Mouse (Mus musculus) ES-E14 (cell line): ENCODE data around the gene Aldh16a1. TPM values are rescaled to one million over a fixed set of nuclear protein-coding genes. Genes with fewer than 3 reads are reported as not detected.

ENCODE experiments used
- DNase-seq: peaks from one replicate; pipeline ENCODE4 v3.0.0-alpha.2; 2013; ENCODE audit warnings: low read depth, low spot score
- H3K27ac ChIP-seq: 2 replicates; pipeline ENCODE4 v1.5.1; 2012; ENCODE audit warnings: low read depth, mild to moderate bottlenecking, low read length, moderate library complexity, mixed read lengths; ENCODE audit not compliant: poor library complexity, insufficient read depth, severe bottlenecking
- H3K36me3 ChIP-seq: 2 replicates; pipeline ENCODE4 v1.6.1; 2012; ENCODE audit warnings: mild to moderate bottlenecking, low read length, moderate library complexity, mixed read lengths; ENCODE audit not compliant: control insufficient read depth, poor library complexity, insufficient read depth, severe bottlenecking
- H3K4me1 ChIP-seq, 2 experiments: fragments of 150-350 bp in 1 of 2; sonication (generic) in 1 of 2; 2 replicates each; pipeline ENCODE4 v1.6.1; 2012; ENCODE audit warnings: low read length in 2 of 2, mild to moderate bottlenecking in 1 of 2, mixed read lengths in 1 of 2; ENCODE audit not compliant: control insufficient read depth in 2 of 2, insufficient read depth in 2 of 2, poor library complexity in 1 of 2
- H3K4me3 ChIP-seq, 2 experiments: fragments of 150-350 bp in 1 of 2; sonication (generic) in 1 of 2; 2 replicates each; pipeline ENCODE4 v1.5.1; 2012; ENCODE audit warnings: low read length in 2 of 2, low read depth in 1 of 2, mild to moderate bottlenecking in 1 of 2, mixed read lengths in 1 of 2; ENCODE audit not compliant: insufficient read depth in 1 of 2, poor library complexity in 1 of 2, severe bottlenecking in 1 of 2
- H3K9ac ChIP-seq: 2 replicates; pipeline ENCODE4 v1.6.1; 2012; ENCODE audit warnings: low read depth, mild to moderate bottlenecking, low read length, mixed read lengths; ENCODE audit not compliant: poor library complexity, insufficient read depth, severe bottlenecking
- H3K9me3 ChIP-seq: fragments of 150-350 bp; sonication (generic); 2 replicates; pipeline ENCODE4 v1.6.1; 2012; ENCODE audit warnings: low read depth, mild to moderate bottlenecking, low read length; ENCODE audit not compliant: control insufficient read depth, insufficient read depth
- CHD2 ChIP-seq: IDR thresholded peaks from 2 replicates; pipeline ENCODE4 v1.6.1; 2014; ENCODE audit warnings: mild to moderate bottlenecking, low read depth, low read length, inconsistent platforms
- HCFC1 ChIP-seq: IDR thresholded peaks from 2 replicates; pipeline ENCODE4 v1.6.1; 2012; ENCODE audit warnings: low read length, inconsistent platforms, borderline replicate concordance; ENCODE audit not compliant: insufficient read depth
- MAFK ChIP-seq: IDR thresholded peaks from 2 replicates; pipeline ENCODE4 v1.6.1; 2014; ENCODE audit warnings: mild to moderate bottlenecking, low read depth, low read length, inconsistent platforms; ENCODE audit not compliant: insufficient read depth
- ZC3H11A ChIP-seq: IDR thresholded peaks from 2 replicates; pipeline ENCODE4 v1.6.1; 2012; ENCODE audit warnings: low read depth, mild to moderate bottlenecking, inconsistent platforms, low read length, borderline replicate concordance
- ZNF384 ChIP-seq: IDR thresholded peaks from 2 replicates; pipeline ENCODE4 v1.6.1; 2012; ENCODE audit warnings: low read depth, low read length, inconsistent platforms
- in situ Hi-C, 2 experiments: fragments of 600-800 bp; cut with MboI; formaldehyde crosslinking; loops; one replicate each; pipeline ENCODE4 v1.15.1; 2025; ENCODE audit warnings: low sequenced_read_pairs in 2 of 2, inconsistent platforms in 1 of 2; ENCODE audit not compliant: unreplicated experiment in 2 of 2
- total RNA-seq: library from RNA; depleted of rRNA; stranded (reverse); fragments of 300-350 nt; gene quantifications from 2 replicates; pipeline ENCODE4 v1.2.3, GENCODE M21; 2012

Aldh16a1 gene
- total RNA-seq, 1 experiment = 108 TPM

DNA sequence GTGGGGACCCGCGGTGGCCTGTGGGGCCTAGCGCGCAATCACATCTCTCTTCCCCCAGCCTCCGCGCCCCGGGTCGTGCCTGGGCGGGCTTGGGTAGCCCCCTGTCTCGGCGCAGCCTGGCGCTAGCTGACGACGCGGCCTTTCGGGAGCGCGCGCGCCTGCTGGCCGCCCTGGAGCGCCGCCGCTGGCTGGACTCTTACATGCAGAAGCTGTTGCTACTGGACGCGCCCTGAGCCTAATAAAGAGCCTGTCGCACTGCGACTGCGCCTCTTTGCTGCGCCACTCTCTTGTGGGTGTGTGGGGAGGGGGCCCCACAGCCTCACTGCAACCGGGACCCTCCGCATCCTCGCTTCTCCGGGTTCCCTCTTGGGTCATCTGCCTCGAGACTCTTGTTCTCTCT lies 27.2 kb upstream of the Aldh16a1 start:
- Histone ChIP-seq H3K36me3 (no peaks in the 10 kb centered on the region), H3K4me3 (peak overlapping the region; percentile 64 to 76)
- no peak for DNase-seq

DNA sequence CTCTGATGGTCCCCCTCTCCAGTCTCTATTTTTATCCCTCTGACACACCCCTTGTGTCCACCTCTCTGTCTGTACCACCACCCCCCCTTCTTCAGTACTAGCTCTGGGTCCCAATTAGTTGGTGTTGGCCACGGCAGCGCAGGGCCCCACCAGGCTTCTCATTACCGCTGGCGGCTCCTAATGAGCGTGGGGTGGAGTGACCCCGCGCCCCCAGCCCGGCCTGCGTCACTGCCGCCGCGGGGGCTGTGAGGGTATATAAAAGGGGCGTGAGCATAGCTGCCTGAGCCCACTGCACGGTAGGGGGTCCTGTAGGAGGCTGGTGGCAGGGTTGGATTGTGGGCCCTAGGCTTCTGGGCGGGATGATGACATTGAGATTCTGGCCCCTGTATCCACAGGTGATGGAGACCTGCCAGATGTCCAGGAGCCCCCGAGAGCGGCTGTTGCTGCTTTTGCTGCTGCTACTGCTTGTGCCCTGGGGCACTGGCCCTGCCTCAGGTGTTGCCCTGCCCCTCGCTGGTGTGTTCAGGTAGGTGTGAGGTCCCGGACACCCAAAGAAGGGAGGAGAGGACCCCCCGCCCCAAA lies 26.6 kb upstream of the Aldh16a1 start, which contains the start of gene Pth2:
Gene Pth2 (plus strand): TSS at position 100 of the 582 bp plus-strand sequence.
- Histone ChIP-seq H3K9ac (peak within 1 kb of the TSS; percentile 54; the same call in 1 of the 2 replicates), H3K4me3 (peak within 1 kb of the TSS; percentile 64 to 76)
- in situ Hi-C loops = no loop called here

More for the DNA sequence above, 27.2 kb upstream of the Aldh16a1 start:
- Histone ChIP-seq H3K9ac (peak overlapping the region; percentile 54; the same call in 1 of the 2 replicates), H3K27ac (no peak overlapping the region), H3K4me1 (peaks cover 0 to 15% of the 10 kb centered on the region in 2 experiments; a peak in 2 of 4 replicates), H3K9me3 (no peaks in the 10 kb centered on the region)
- in situ Hi-C loops = no loop called here
- TF ChIP-seq ZC3H11A = no peak
- no peak for TF ChIP-seq ZNF384
- no peak for TF ChIP-seq CHD2
- TF ChIP-seq MAFK = no peak
- TF ChIP-seq HCFC1 = no peak

DNA sequence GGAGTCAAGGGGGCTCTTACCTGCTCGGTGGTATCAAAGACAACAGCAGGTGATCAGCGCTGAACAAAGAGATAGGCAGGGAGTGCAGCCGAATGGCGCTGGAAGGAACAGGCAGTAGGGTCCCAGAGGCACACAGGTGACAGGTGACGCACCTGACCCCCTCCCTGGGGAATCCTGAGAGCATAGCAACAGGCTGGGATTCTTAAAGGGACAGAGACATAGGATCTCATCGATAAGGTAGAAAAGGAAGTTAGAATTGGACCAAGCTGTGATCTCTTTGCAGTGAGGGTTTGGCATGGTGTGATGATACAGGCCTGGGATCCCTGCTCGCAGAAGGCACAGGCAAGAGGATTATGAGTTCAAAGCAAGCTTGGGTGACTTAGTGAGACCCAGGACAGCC lies 25.1 kb upstream of the Aldh16a1 start, which contains the start of gene Gfy:
Gene Gfy (minus strand): TSS at position 101 of the 400 bp plus-strand sequence.
- no peak within 1 kb of the TSS for H3K4me3 ChIP-seq
- no peak within 1 kb of the TSS for H3K27ac ChIP-seq
- DNase-seq = no peak
- H3K9ac ChIP-seq = no peak within 1 kb of the TSS
- H3K9me3 ChIP-seq = no peaks in the 10 kb centered on the region
- H3K4me1 ChIP-seq = peaks cover 0 to 18% of the 10 kb centered on the region in 2 experiments; a peak in 2 of 4 replicates
- H3K36me3 ChIP-seq = no peaks in the 10 kb centered on the region
- in situ Hi-C loops = no loop called here
- no peak for TF ChIP-seq HCFC1
- no peak for TF ChIP-seq ZC3H11A
- TF ChIP-seq CHD2 = no peak
- TF ChIP-seq ZNF384 = no peak
- no peak for TF ChIP-seq MAFK

More for the DNA sequence above, 26.6 kb upstream of the Aldh16a1 start, which contains the start of gene Pth2:
- no peak for DNase-seq
- Histone ChIP-seq H3K4me1 (peaks cover 0 to 15% of the 10 kb centered on the region in 2 experiments; a peak in 2 of 4 replicates), H3K27ac (no peak within 1 kb of the TSS), H3K9me3 (no peaks in the 10 kb centered on the region), H3K36me3 (no peaks in the 10 kb centered on the region)
- TF ChIP-seq MAFK (no peak), ZNF384 (no peak), CHD2 (no peak), ZC3H11A (no peak), HCFC1 (no peak)

DNA sequence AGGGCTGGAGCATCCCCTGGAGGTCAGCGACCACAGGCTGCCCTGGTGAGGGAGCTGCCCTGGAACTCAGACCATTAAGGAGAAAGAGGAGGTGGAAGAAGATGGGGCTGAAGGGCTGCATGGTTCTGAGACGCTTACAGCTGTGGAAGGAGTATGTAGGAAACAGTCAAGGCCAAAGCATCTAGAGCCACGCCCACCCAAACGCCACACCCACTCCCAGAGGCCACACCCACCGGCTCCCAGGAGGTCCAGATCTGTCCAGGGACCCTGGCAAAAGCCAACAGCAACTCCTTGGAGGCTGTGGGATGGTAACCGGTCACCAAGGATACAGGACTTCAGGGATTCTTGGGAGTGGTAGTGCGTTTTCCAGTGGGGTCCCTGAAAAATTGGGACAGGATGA lies 24.2 kb upstream of the Aldh16a1 start:
- no peaks in the 10 kb centered on the region for H3K9me3 ChIP-seq
- in situ Hi-C loops = no loop called here
- DNase-seq = no peak
- no peaks in the 10 kb centered on the region for H3K36me3 ChIP-seq
- no peak overlapping the region for H3K9ac ChIP-seq
- no peak overlapping the region for H3K27ac ChIP-seq
- TF ChIP-seq HCFC1 (no peak), MAFK (no peak), ZNF384 (no peak), ZC3H11A (no peak), CHD2 (no peak)
- no peak overlapping the region for H3K4me3 ChIP-seq
- peaks cover 0 to 19% of the 10 kb centered on the region in 2 experiments; a peak in 2 of 4 replicates for H3K4me1 ChIP-seq

DNA sequence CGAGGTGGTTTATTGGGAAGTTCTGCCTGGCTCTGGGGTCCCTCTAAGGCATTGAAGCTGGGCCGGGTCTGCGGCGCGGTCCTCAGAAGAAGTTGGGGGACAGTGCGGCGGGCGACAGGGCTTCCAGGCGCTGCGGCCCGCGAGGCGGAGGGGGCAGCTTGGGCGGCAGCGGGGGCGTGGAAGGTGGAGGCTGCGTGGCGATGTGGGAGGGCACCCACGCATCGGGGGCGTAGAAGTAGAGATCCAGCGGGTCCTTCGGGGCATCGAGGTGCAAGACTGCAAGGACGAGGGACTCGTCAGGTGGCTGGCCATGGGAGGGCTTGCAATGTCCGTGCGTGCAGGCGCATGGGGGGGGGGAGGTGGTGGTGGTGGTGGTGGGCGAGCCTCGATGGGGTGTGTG lies 22.0 kb upstream of the Aldh16a1 start:
- H3K9me3 ChIP-seq = no peaks in the 10 kb centered on the region
- peak overlapping the region; percentile 57 to 68 for H3K4me3 ChIP-seq
- H3K4me1 ChIP-seq = peaks cover under 1 to 30% of the 10 kb centered on the region in 2 experiments; a peak in 3 of 4 replicates
- DNase-seq = no peak
- H3K36me3 ChIP-seq = no peaks in the 10 kb centered on the region
- in situ Hi-C loops = no loop called here
- H3K9ac ChIP-seq = 0 out of 2 replicates have a peak overlapping the region, but pooled peaks have one; percentile 11
- TF ChIP-seq ZC3H11A = no peak
- TF ChIP-seq HCFC1 = no peak
- no peak for TF ChIP-seq CHD2
- TF ChIP-seq MAFK = no peak
- no peak for TF ChIP-seq ZNF384
- H3K27ac ChIP-seq = no peak overlapping the region
